Mouse (Mus musculus): ENCODE measurements around the gene L1td1. TPM values are rescaled to one million over a fixed set of nuclear protein-coding genes. Genes with fewer than 3 reads are reported as not detected.

L1td1 gene
- 0.78 and 1.6 TPM in 2 replicates for polyA plus RNA-seq (2012; rRNA removed)
- 0.40 and 0.62 TPM in 2 replicates for polyA plus RNA-seq (2014; fragmentation: Nextera tagmentation; extraction: Ambion mirVana)

GRCm38 (mm10) chr4:98726590-98727237 is at the start of gene L1td1:
Gene L1td1, plus strand, starts transcription at chr4:98726734.
- no peak for DNase-seq (ENCODE audit: low spot score)
- no peak for TF ChIP-seq POLR2A (IDR thresholded peaks at IDR 0.05; ENCODE audit: borderline replicate concordance, extremely low read depth, insufficient read depth, insufficient read length)
- H3K27ac ChIP-seq (replicated peaks; ENCODE audit: low read depth, low read length): no peak within 1 kb of the TSS

GRCm38 (mm10) chr4:98677506-98677905 is 49.0 kb upstream of the L1td1 start:
- WGBS: 16% methylated on average over 9 of the region's 9 CpGs
- ATAC-seq (ENCODE audit: low FRiP score, low read depth) (peak; percentile 82), DNase-seq (ENCODE audit: low spot score) (peak; percentile 16)
- no peaks in the 10 kb centered on the region for H3K36me3 ChIP-seq (ENCODE audit: control insufficient read depth, insufficient read depth, low read length)
- no peak overlapping the region for H3K27ac ChIP-seq (replicated peaks; ENCODE audit: low read depth, low read length)
- no peak overlapping the region for H3K9ac ChIP-seq (ENCODE audit: low read depth, low read length, severe bottlenecking)
- 0 out of 2 replicates have a peak overlapping the region, but pooled peaks have one; percentile 10 for H3K4me2 ChIP-seq (replicated peaks; ENCODE audit: low read depth, low read length, severe bottlenecking)
- no peak for TF ChIP-seq POLR2A (IDR thresholded peaks at IDR 0.05; ENCODE audit: borderline replicate concordance, extremely low read depth, insufficient read depth, insufficient read length)
- no peaks in the 10 kb centered on the region for H3K9me3 ChIP-seq (ENCODE audit: control insufficient read depth, low read length)
- H3K4me1 ChIP-seq (ENCODE audit: control insufficient read depth, insufficient read depth, low read length): peaks cover 22% of the 10 kb centered on the region
- H3K4me3 ChIP-seq (replicated peaks; ENCODE audit: low read length): no peak overlapping the region
- no peaks in the 10 kb centered on the region for H3K27me3 ChIP-seq (ENCODE audit: control insufficient read depth, insufficient read depth, low read length)

More at GRCm38 (mm10) chr4:98726590-98727237, at the start of gene L1td1:
- 6% methylated on average over 28 of the region's 29 CpGs for WGBS
- peak within 1 kb of the TSS; percentile 75 for H3K4me2 ChIP-seq (replicated peaks; ENCODE audit: low read depth, low read length, severe bottlenecking)
- H3K4me1 ChIP-seq (ENCODE audit: control insufficient read depth, insufficient read depth, low read length): peaks cover 3% of the 10 kb centered on the region; the same call in 1 of the 2 replicates
- H3K27me3 ChIP-seq (ENCODE audit: control insufficient read depth, insufficient read depth, low read length): peaks cover 10% of the 10 kb centered on the region
- ATAC-seq (ENCODE audit: low FRiP score, low read depth): 0 out of 2 replicates have a peak, but pooled peaks have one; percentile 8
- H3K4me3 ChIP-seq (replicated peaks; ENCODE audit: low read length): peak within 1 kb of the TSS; percentile 37
- no peaks in the 10 kb centered on the region for H3K36me3 ChIP-seq (ENCODE audit: control insufficient read depth, insufficient read depth, low read length)
- no peaks in the 10 kb centered on the region for H3K9me3 ChIP-seq (ENCODE audit: control insufficient read depth, low read length)
- H3K9ac ChIP-seq (ENCODE audit: low read depth, low read length, severe bottlenecking): peak within 1 kb of the TSS; percentile 44

DNA sequence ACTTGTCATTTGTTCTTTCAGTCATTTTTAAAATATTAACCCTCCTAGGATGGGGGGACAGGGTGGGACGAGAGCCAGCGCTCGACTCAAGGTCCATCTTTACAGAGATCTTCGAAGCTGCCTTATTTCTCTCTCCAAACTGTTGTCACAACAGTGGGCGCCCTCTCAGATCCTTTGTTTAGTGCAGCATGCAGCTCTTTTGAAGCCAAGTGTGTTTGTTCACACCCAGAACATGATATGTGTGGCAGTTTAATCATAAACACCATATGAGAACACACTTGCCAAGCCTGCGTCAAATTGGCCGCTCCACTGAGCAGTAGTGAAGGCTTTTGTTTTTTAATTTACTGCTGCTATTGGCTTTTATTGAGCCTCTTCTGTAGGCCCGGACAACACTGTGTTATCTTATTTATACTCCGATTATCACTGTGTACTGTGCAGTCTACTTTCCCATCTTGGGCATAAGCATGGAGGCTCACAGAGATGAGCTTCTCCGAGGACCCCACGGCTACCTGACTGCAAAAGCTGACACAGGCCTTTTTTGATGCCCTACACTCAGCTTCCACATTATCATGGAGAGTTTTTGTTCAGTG is 39.8 kb upstream of the L1td1 start:
- Histone ChIP-seq H3K9me3 (ENCODE audit: control insufficient read depth, low read length) (0 out of 2 replicates have a peak, but pooled peaks cover 7% of the 10 kb centered on the region), H3K9ac (ENCODE audit: low read depth, low read length, severe bottlenecking) (no peak overlapping the region), H3K36me3 (ENCODE audit: control insufficient read depth, insufficient read depth, low read length) (peaks cover 15% of the 10 kb centered on the region; the same call in 1 of the 2 replicates), H3K4me3 (replicated peaks; ENCODE audit: low read length) (no peak overlapping the region), H3K4me1 (ENCODE audit: control insufficient read depth, insufficient read depth, low read length) (no peaks in the 10 kb centered on the region), H3K27me3 (ENCODE audit: control insufficient read depth, insufficient read depth, low read length) (no peaks in the 10 kb centered on the region), H3K27ac (replicated peaks; ENCODE audit: low read depth, low read length) (no peak overlapping the region), H3K4me2 (replicated peaks; ENCODE audit: low read depth, low read length, severe bottlenecking) (no peak overlapping the region)
- no peak for ATAC-seq (ENCODE audit: low FRiP score, low read depth)
- 86% methylated on average over 11 of the region's 11 CpGs for WGBS
- DNase-seq (ENCODE audit: low spot score): no peak
- no peak for TF ChIP-seq POLR2A (IDR thresholded peaks at IDR 0.05; ENCODE audit: borderline replicate concordance, extremely low read depth, insufficient read depth, insufficient read length)

GRCm38 (mm10) chr4:98688116-98688515 is 38.4 kb upstream of the L1td1 start:
- H3K4me3 ChIP-seq (replicated peaks; ENCODE audit: low read length): no peak overlapping the region
- peaks cover 15% of the 10 kb centered on the region; the same call in 1 of the 2 replicates for H3K36me3 ChIP-seq (ENCODE audit: control insufficient read depth, insufficient read depth, low read length)
- WGBS: 78% methylated on average over 11 of the region's 11 CpGs
- 0 out of 2 replicates have a peak, but pooled peaks cover 7% of the 10 kb centered on the region for H3K9me3 ChIP-seq (ENCODE audit: control insufficient read depth, low read length)
- H3K9ac ChIP-seq (ENCODE audit: low read depth, low read length, severe bottlenecking): no peak overlapping the region
- H3K27me3 ChIP-seq (ENCODE audit: control insufficient read depth, insufficient read depth, low read length): no peaks in the 10 kb centered on the region
- DNase-seq (ENCODE audit: low spot score) (no peak), ATAC-seq (ENCODE audit: low FRiP score, low read depth) (no peak)
- H3K27ac ChIP-seq (replicated peaks; ENCODE audit: low read depth, low read length): no peak overlapping the region
- TF ChIP-seq POLR2A (IDR thresholded peaks at IDR 0.05; ENCODE audit: borderline replicate concordance, extremely low read depth, insufficient read depth, insufficient read length): no peak
- no peak overlapping the region for H3K4me2 ChIP-seq (replicated peaks; ENCODE audit: low read depth, low read length, severe bottlenecking)
- no peaks in the 10 kb centered on the region for H3K4me1 ChIP-seq (ENCODE audit: control insufficient read depth, insufficient read depth, low read length)

- H3K4me2 ChIP-seq (replicated peaks; ENCODE audit: low read depth, low read length, severe bottlenecking): no peak overlapping the region
- peaks cover 15% of the 10 kb centered on the region; the same call in 1 of the 2 replicates for H3K36me3 ChIP-seq (ENCODE audit: control insufficient read depth, insufficient read depth, low read length)
- no peaks in the 10 kb centered on the region for H3K4me1 ChIP-seq (ENCODE audit: control insufficient read depth, insufficient read depth, low read length)
- H3K27ac ChIP-seq (replicated peaks; ENCODE audit: low read depth, low read length): no peak overlapping the region
- H3K27me3 ChIP-seq (ENCODE audit: control insufficient read depth, insufficient read depth, low read length): no peaks in the 10 kb centered on the region
- 0 out of 2 replicates have a peak, but pooled peaks cover 7% of the 10 kb centered on the region for H3K9me3 ChIP-seq (ENCODE audit: control insufficient read depth, low read length)
- no peak for ATAC-seq (ENCODE audit: low FRiP score, low read depth)
- no peak for DNase-seq (ENCODE audit: low spot score)
- no peak overlapping the region for H3K9ac ChIP-seq (ENCODE audit: low read depth, low read length, severe bottlenecking)
- no peak overlapping the region for H3K4me3 ChIP-seq (replicated peaks; ENCODE audit: low read length)
- WGBS: 83% methylated on average over 9 of the region's 9 CpGs
- TF ChIP-seq POLR2A (IDR thresholded peaks at IDR 0.05; ENCODE audit: borderline replicate concordance, extremely low read depth, insufficient read depth, insufficient read length): no peak
These were observed 38.0 kb upstream of the L1td1 start for GRCm38 (mm10) chr4:98688520-98688919.
